Mouse (Mus musculus): ENCODE results near the gene Slc38a6. TPM values are rescaled to one million over a fixed set of nuclear protein-coding genes. Genes with fewer than 3 reads are reported as not detected.

Gene Slc38a6
- total RNA-seq, 2 experiments from 2014 or later: 18.6 to 18.7 TPM

DNA sequence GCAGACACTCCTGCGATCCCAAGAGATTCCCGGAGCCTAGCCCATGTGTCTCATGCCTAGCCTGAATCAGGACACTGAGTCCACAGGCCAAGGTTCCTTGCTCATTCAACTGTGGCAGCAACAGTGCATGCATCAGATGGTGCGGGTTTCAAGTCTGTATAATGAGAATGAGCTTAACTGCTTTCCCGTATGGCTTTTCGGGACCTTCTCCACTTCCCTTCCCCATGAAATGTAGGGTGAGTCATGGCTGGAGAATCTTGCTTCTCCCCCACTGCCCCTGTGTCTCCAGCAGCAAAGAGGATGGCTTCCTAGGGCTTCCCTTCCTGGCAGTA is 96.6 kb downstream of the Slc38a6 start:
- no peak for DNase-seq (ENCODE audit: low spot score in 2 of 2)

GRCm38 (mm10) chr12:73383861-73384260 is 97.3 kb downstream of the Slc38a6 start:
- no peak for DNase-seq (ENCODE audit: low spot score in 2 of 2)

DNA sequence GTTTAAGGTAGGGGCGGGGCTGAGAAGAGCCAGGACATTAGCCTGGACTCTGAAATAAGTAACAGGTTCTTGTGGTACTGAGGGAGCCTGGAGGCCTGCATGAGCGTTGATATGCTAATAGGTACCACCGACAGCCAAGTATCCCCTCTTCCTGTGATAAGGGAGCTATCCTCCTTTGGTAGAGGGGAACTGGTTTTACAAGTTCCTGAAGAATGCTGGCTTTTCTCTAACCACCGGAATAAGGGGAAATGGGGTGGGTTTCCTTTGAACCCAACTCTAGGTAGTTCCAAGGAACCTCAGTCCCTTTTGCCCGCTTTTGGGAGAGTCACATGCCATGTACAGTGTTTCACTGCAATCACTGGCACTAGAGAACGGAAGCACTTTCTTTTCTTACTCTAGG is 98.2 kb downstream of the Slc38a6 start:
- DNase-seq (ENCODE audit: low spot score in 2 of 2): no peak

GRCm38 (mm10) chr12:73392507-73392906 is 105.9 kb downstream of the Slc38a6 start:
- DNase-seq (ENCODE audit: low spot score in 2 of 2): no peak

DNA sequence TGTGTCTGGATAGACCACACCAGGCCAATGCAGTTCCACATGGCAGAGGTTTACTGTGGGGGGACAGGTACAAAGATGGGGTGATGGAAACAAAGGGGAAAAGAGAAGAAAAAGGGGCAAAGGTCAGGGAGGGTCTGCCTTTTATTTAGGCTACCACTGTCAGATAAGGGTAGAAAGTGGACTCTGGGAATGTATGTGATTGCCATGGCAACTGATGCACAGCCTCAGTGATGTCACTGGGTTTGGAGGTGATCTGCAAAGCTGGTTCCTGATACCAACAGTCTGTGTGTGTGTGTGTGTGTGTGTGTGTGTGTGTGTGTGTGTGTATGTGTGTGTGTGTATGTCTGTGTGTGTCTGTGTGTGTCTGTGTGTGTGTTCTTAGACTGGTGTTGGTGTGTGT is 106.4 kb downstream of the Slc38a6 start:
- no peak for DNase-seq (ENCODE audit: low spot score in 2 of 2)

DNA sequence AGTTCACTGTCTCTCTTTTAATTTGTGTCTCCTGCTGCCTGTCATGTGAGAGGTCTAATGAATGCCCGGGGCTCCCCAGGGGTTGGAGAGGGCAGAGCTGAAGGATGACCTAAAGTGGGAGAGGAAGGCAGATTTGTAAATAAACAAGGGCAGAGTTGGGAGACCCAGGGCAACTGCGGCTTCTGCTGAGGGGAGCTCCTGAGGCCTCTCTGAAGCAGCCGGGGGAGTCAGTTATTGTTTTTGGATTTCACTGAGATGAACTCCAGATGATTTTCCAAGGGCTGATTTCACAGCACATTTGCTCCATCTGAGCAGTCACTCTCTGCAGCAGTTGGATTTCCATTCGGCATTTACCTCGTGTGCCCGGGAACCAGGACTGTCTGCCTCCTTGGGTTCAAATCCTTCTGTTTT is 107.3 kb downstream of the Slc38a6 start:
- DNase-seq (ENCODE audit: low spot score in 2 of 2): no peak

DNA sequence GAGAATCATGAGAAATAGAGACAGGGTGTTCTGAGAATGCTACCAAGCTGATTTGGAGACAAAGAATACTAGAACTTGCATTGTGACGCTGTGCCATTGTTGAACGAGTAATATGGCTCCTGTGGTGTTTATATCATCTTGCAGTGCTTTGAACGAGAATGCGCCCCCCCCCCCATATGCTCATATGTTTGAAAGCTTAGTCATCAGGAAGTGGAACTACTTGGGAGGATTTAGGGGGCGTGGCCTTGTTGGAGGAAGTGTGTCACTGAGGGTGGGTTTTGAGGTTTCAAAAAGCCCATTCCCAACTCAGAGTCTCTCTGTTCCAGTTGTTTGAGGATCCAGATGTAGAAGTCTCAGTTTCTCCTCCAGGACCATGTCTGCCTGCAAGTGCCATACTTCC is 108.0 kb downstream of the Slc38a6 start:
- DNase-seq (ENCODE audit: low spot score in 2 of 2): no peak

GRCm38 (mm10) chr12:73399426-73399825 is 112.8 kb downstream of the Slc38a6 start:
- DNase-seq (ENCODE audit: low spot score in 2 of 2): no peak

GRCm38 (mm10) chr12:73400481-73401025 is 114.0 kb downstream of the Slc38a6 start:
- DNase-seq (ENCODE audit: low spot score in 2 of 2): no peak

GRCm38 (mm10) chr12:73401520-73402130 is 115.0 kb downstream of the Slc38a6 start:
- no peak for DNase-seq (ENCODE audit: low spot score in 2 of 2)

DNA sequence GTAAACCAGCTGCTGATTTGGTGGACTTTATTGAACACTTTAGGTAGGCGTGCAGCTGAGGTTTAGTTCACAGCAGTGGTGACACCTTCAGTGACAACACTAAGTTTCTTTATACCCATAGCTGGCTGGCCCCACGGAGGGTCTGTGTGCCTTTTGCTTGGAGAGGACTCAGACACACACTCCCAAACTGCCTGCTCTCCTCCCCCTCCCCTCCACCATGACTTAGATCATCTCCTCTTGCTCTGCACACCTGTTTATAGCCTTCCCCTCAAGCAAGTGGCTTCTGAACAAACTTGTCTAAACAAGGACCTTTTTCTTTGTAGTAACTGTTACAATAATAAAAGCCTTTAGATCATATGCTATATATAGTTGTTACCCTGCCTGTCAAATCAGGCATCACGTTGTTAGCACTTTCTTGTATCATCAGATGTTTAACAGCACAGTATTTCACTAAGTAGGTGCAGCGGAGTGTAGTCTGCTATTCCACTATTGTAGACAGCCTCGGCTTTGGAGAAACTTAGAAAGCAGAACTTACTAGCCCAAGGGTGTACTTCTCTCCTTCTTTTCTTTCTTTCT is 115.6 kb downstream of the Slc38a6 start:
- no peak for DNase-seq (ENCODE audit: low spot score in 2 of 2)

DNA sequence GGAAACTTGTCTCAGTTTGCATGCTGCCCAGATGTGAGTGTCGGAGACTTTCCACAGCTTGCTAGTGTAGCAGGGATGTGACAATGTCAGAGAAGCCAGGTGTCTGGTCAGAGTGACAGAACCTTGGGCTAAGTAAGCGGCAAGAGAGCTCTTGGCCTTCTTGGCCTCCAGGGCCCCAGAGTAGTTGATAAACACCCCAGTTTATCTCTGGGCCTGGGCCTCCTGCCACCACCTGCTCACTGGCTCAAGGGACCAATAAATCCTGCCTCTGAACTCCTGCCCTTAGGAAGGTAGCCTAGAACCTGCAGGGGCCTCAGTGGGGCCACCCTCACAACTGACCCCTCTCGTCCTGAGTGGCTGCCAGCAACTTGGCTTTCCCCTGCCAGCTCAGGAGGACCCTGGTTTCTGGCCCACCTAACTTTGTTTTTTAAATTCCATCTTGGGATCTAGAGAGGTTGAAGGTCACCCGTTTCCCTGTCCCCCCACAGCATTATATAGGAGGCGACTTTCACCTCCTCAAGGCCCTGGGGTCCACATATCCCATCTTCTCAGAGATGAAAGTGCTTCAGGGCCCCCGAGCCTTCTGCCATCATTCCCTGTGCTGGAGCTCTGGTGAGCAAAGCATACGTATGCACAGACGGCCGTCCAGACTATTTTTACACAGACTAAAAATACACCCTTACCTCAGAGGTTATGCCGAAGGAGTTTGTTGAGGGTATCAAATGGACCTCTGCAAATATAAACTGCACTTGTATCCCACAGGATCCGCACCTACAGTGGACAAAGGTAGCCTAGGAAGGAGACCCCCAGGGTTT is 116.5 kb downstream of the Slc38a6 start:
- DNase-seq (ENCODE audit: low spot score in 2 of 2): no peak

Other genes with a start within 250 kb of the Slc38a6 start
- 1 to 10 TPM; 4.0 to 5.6 TPM for gene Six1, start 232.9 kb upstream of the Slc38a6 start, total RNA-seq (2021)
- gene Six4, start 173.3 kb upstream of the Slc38a6 start, total RNA-seq (2021): 1 to 10 TPM; 2.9 to 3.7 TPM
- 10 to 100 TPM; 32.9 to 35.0 TPM for gene Mnat1, start 163.1 kb upstream of the Slc38a6 start, total RNA-seq (2021)
- 10 to 100 TPM; 22.0 to 26.5 TPM for gene Trmt5, start 69 bp upstream of the Slc38a6 start, total RNA-seq (2021)